8 mouse cellular contexts compared by ENCODE assay signal in the genomic region with DNA sequence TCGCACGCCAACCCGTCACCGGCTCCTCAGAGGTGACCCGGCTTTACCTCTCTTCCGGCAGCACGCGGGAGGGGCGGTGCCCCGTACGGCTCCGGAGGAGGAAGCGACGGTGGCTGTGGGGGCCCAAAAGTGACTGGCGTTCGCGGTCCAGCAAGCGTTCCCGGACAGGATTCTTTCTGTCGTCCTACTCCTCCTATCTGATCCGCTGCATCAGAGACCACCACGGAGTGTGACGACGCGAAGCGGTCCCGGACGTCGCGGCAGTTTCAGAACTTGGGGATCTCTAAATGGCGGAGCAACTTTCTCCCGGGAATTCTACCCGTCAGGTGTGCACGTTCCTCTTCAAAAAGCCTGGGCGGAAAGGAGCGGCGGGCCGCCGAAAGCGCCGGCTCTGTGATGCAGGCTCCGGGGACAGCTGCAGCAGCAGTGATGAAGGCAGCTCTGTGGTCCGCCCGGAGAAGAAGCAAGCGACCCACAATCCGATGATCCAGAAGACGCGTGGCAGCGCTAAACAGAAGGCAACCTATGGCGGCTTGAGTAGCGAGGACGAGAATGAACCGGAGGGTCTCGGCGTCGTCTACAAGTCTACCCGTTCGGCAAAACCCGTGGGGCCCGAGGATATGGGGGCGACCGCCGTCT. TPM values are rescaled to one million over a fixed set of nuclear protein-coding genes. Genes with fewer than 3 reads are reported as not detected.
DNase-seq lines count a peak whose midpoint lies in the region; ATAC-seq and TF ChIP-seq lines count a peak whose summit lies in the region.

TSS of gene Ndufa1 (minus strand) at position 59 of the 639 bp plus-strand sequence.
TSS of gene Rnf113a1 (plus strand) at position 141 of the 639 bp plus-strand sequence.

- H3K9ac ChIP-seq in intestine, postnatal 0 days (ENCODE audit: low read depth, low read length), result peak within 1 kb of the TSS; percentile 31; the same call in 1 of the 2 replicates

- no peaks in the 10 kb centered on the region for H3K36me3 ChIP-seq in intestine, postnatal 0 days (ENCODE audit: control insufficient read depth, insufficient read depth)
- H3K36me3 ChIP-seq in midbrain, embryonic 10.5 days, result peaks cover 4% of the 10 kb centered on the region; the same call in 1 of the 2 replicates

- no peaks in the 10 kb centered on the region for H3K9me3 ChIP-seq in intestine, postnatal 0 days (ENCODE audit: control insufficient read depth)
- 0 out of 2 replicates have a peak, but pooled peaks cover 7% of the 10 kb centered on the region for H3K9me3 ChIP-seq in midbrain, embryonic 10.5 days (replicated peaks)

- peak; percentile 90 for DNase-seq in adrenal gland, postnatal 10 days
- peak; percentile 77 for DNase-seq in embryo, embryonic 9.5 days (ENCODE audit: extremely low spot score)
- peak; percentile 86 for DNase-seq in left cerebral cortex, postnatal 36 days (ENCODE audit: low spot score in 2 of 2)
- DNase-seq in midbrain, embryonic 10.5 days (ENCODE audit: low spot score), result peak; percentile 83
- DNase-seq in right cerebral cortex, postnatal 36 days (ENCODE audit: low spot score in 2 of 2), result peak; percentile 71 to 73
- DNase-seq in urinary bladder, postnatal 4 days (ENCODE audit: low spot score in 2 of 2), result peak; percentile 69 to 82

- H3K4me2 ChIP-seq in intestine, postnatal 0 days (replicated peaks; ENCODE audit: low read depth), result peak within 1 kb of the TSS; percentile 67

- intact Hi-C loops in left cerebral cortex, postnatal 36 days (cut with DNase I), result no loop called here

- peak within 1 kb of the TSS; percentile 56 for H3K4me3 ChIP-seq in intestine, postnatal 0 days (ENCODE audit: low read depth, low read length)
- peak within 1 kb of the TSS; percentile 65 for H3K4me3 ChIP-seq in midbrain, embryonic 10.5 days

- no peaks in the 10 kb centered on the region for H3K4me1 ChIP-seq in intestine, postnatal 0 days (replicated peaks; ENCODE audit: control insufficient read depth, insufficient read depth, low read length)
- peaks cover 7% of the 10 kb centered on the region; the same call in 1 of the 2 replicates for H3K4me1 ChIP-seq in midbrain, embryonic 10.5 days

- peak; percentile 94 for ATAC-seq in granulocyte monocyte progenitor cell, adult 5-6 weeks (replicated peaks; ENCODE audit: poor library complexity, severe bottlenecking)
- peak; percentile 87 for ATAC-seq in intestine, postnatal 0 days

- TF ChIP-seq CTCF in intestine, postnatal 0 days (IDR thresholded peaks at IDR 0.05; ENCODE audit: low read depth), result no peak

- peak within 1 kb of the TSS; percentile 41; the same call in 1 of the 2 replicates for H3K27ac ChIP-seq in intestine, postnatal 0 days (ENCODE audit: low read depth, low read length)
- peak within 1 kb of the TSS; percentile 81 for H3K27ac ChIP-seq in midbrain, embryonic 10.5 days (replicated peaks)

- H3K27me3 ChIP-seq in intestine, postnatal 0 days (replicated peaks; ENCODE audit: control insufficient read depth, insufficient read depth, low read length), result no peaks in the 10 kb centered on the region
- H3K27me3 ChIP-seq in midbrain, embryonic 10.5 days (ENCODE audit: low read depth, poor library complexity, severe bottlenecking), result no peaks in the 10 kb centered on the region

- WGBS in intestine, postnatal 0 days, result 16% methylated on average over 63 of the region's 63 CpGs
- 14% methylated on average over 63 of the region's 63 CpGs for WGBS in midbrain, embryonic 10.5 days

RNA-seq across cellular contexts. Expression of gene Ndufa1, which starts in this region (rescaled TPM):
- 100 to 1,000 TPM; 559 to 592 TPM for total RNA-seq in adrenal gland, postnatal 10 days (2021)
- total RNA-seq in granulocyte monocyte progenitor cell, adult 5-6 weeks (2014; fragmentation: Nextera tagmentation), result 227 and 528 TPM in 2 replicates
- 90.1 and 112 TPM in 2 replicates for total RNA-seq in granulocyte monocyte progenitor cell, adult 5-6 weeks (2017)
- polyA plus RNA-seq in intestine, postnatal 0 days (2015; fragmentation: Nextera tagmentation; extraction: Ambion mirVana), result 676 and 731 TPM in 2 replicates
- 100 to 1,000 TPM; 191 to 222 TPM for total RNA-seq in left cerebral cortex, postnatal 36 days (2021)
- polyA plus RNA-seq in midbrain, embryonic 10.5 days (2016; fragmentation: Nextera tagmentation; extraction: Ambion mirVana), result 401 and 420 TPM in 2 replicates

RNA-seq across cellular contexts. Expression of gene Rnf113a1, which starts in this region (rescaled TPM):
- 1 to 10 TPM; 4.3 to 4.6 TPM for total RNA-seq in adrenal gland, postnatal 10 days (2021)
- 0.73 and 5.8 TPM in 2 replicates for total RNA-seq in granulocyte monocyte progenitor cell, adult 5-6 weeks (2014; fragmentation: Nextera tagmentation)
- 2.9 and 3.8 TPM in 2 replicates for total RNA-seq in granulocyte monocyte progenitor cell, adult 5-6 weeks (2017)
- polyA plus RNA-seq in intestine, postnatal 0 days (2015; fragmentation: Nextera tagmentation; extraction: Ambion mirVana), result 6.1 and 7.1 TPM in 2 replicates
- total RNA-seq in left cerebral cortex, postnatal 36 days (2021), result 1 to 10 TPM; 7.5 to 7.6 TPM
- 13.0 and 14.1 TPM in 2 replicates for polyA plus RNA-seq in midbrain, embryonic 10.5 days (2016; fragmentation: Nextera tagmentation; extraction: Ambion mirVana)

Comparison
In these comparisons a context has a peak if more than half of its experiments do, and no peak if none do; other contexts are left out.
1. Peak in every context shown above with its lines: DNase-seq, ATAC-seq, H3K4me3 ChIP-seq and H3K27ac ChIP-seq.